Mouse (Mus musculus): ENCODE measurements around the gene Bod1.

- no peak for TF ChIP-seq CTCF (IDR thresholded peaks at IDR 0.05; ENCODE audit: low read depth, low read length)
- no peak for TF ChIP-seq POLR2A (IDR thresholded peaks at IDR 0.05; ENCODE audit: extremely low read depth, insufficient read depth, low read length)
Observed at GRCm38 (mm10) chr11:31664186-31664585, 7.5 kb downstream of the Bod1 start.
